Mouse (Mus musculus) brain, embryonic 14.5 days (tissue): Measurements from ENCODE around the gene Onecut3. TPM values are rescaled to one million over a fixed set of nuclear protein-coding genes. Genes with fewer than 3 reads are reported as not detected.

Experiments used
- DNase-seq: peaks from one replicate; pipeline ENCODE4 v3.0.0-alpha.2; 2011; ENCODE audit warnings: low read depth
- CTCF ChIP-seq: fragments of 200-500 bp; IDR thresholded peaks from 2 replicates; pipeline ENCODE4 v1.5.1; 2012; ENCODE audit warnings: inconsistent platforms, mild to moderate bottlenecking, moderate library complexity, borderline replicate concordance; ENCODE audit not compliant: insufficient read depth, insufficient read length; ENCODE audit errors: extremely low read depth
- POLR2A ChIP-seq: fragments of 200-500 bp; IDR thresholded peaks from 2 replicates; pipeline ENCODE4 v1.6.1; 2012; ENCODE audit warnings: mild to moderate bottlenecking, inconsistent platforms, borderline replicate concordance; ENCODE audit not compliant: poor library complexity, insufficient read depth, insufficient read length, severe bottlenecking; ENCODE audit errors: extremely low read depth
- polyA plus RNA-seq: library from polyadenylated mRNA; depleted of rRNA; stranded (reverse); fragments of >200 nt; gene quantifications from 2 replicates; pipeline ENCODE4 v1.2.3, GENCODE M21; 2012

Onecut3 gene
- polyA plus RNA-seq, 1 experiment: 10.9 TPM

GRCm38 (mm10) chr10:80547539-80547938 lies 52.9 kb downstream of the Onecut3 start:
- DNase-seq: no peak

GRCm38 (mm10) chr10:80548428-80549006 lies 53.9 kb downstream of the Onecut3 start:
- peak; percentile 92 for TF ChIP-seq CTCF
- no peak for TF ChIP-seq POLR2A
- peak; percentile 71 for DNase-seq

More at GRCm38 (mm10) chr10:80547539-80547938, 52.9 kb downstream of the Onecut3 start:
- TF ChIP-seq CTCF (no peak), POLR2A (no peak)

GRCm38 (mm10) chr10:80549279-80549678 lies 54.6 kb downstream of the Onecut3 start:
- no peak for TF ChIP-seq POLR2A
- TF ChIP-seq CTCF: no peak

GRCm38 (mm10) chr10:80552364-80552763 lies 57.7 kb downstream of the Onecut3 start:
- no peak for TF ChIP-seq POLR2A
- no peak for TF ChIP-seq CTCF
- no peak for DNase-seq

More at GRCm38 (mm10) chr10:80549279-80549678, 54.6 kb downstream of the Onecut3 start:
- DNase-seq: no peak

- no peak for TF ChIP-seq CTCF
- no peak for TF ChIP-seq POLR2A
- DNase-seq: no peak
Measured at GRCm38 (mm10) chr10:80553575-80553974, 58.9 kb downstream of the Onecut3 start.

DNA sequence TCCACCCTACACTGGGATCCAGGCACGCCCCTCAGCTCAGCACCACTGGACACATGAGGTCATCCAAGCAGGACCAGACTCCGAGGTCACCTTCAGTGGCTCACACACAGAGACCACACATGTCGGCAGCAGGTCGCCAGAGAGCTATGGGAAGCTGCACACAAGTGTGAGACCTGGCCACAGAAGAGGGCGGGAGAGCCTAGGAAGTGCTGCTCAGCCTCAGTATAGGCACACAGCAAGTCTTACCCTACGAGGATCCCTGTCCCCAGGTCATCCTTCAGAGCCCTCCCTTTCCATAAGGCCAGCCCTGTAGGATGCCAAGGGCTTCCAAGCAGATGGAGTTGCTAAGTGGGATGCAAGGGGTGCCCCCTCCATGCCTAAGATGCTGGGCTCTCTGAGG lies 59.4 kb downstream of the Onecut3 start:
- DNase-seq: no peak
- TF ChIP-seq CTCF (no peak), POLR2A (no peak)

DNA sequence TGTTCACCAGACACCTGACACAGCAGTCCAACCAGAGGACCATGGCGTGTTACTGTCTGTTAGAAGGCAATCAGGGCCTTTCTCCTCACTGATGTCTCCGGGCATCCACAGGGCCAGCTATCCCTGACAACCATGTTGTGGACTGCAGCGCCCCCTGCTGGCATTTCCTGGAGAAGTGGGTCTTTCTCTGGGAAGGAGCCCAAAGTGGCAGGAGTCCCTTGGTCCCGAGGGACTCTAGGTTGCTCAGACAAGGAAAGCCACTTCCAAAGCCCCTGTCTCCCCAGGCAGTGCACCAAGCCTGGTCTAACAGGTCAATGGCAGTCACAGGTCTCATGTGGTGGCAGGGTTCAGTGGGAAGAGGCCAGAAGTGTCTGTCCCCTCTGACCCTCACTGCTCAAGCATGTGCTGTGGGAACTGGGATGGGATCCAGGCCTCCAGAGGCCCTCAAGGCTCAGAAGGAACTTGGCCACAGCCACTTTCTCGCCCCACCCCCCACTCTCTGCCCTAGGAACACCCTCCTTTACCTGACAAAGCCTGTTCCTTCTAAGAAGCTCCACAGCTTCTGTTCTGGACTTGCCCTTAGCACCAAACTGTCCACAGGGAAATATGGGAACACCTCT lies 62.8 kb downstream of the Onecut3 start:
- peak; percentile 63 for DNase-seq

DNA sequence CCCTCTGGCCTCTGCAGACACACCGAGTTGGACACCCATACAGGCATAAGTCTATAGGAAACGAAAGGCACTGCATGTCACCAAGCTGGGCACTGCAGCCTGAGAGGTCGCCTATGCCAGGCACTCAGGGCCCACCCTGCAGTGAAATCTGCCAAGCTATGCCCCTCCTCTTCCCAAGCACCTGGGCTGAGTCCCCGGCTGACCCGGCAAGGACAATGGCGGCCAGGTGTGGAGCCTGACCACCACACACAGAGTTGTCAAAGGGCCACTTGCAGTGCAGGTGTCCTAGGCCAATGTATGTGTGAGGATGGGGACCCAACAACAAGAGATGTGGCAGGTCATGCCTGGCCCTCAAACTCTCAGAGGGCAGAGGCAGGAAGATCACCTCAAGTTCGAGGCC lies 64.8 kb downstream of the Onecut3 start:
- no peak for TF ChIP-seq CTCF
- no peak for TF ChIP-seq POLR2A
- no peak for DNase-seq

More for the DNA sequence above, 62.8 kb downstream of the Onecut3 start:
- TF ChIP-seq CTCF: peak; percentile 81
- TF ChIP-seq POLR2A: no peak

DNA sequence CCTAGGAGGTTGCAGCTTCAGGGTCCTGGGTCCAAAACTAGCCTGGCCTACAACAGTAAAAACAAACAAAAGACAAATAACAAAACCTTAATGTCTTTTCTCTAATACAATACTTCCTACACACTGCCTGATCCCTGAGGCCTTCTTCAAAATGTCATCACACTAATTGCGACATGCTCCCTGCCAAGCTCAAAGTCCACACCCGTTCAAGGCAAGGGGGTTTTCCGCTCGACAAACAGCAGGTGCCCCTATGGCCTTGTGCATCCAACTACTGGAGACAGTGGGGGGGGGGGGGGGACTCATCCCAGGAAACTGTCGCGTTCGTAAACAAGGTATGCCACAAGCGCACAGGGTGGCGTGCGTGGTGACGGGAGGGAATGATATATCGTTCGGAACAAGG lies 66.0 kb downstream of the Onecut3 start:
- TF ChIP-seq POLR2A (no peak), CTCF (no peak)
- no peak for DNase-seq

DNA sequence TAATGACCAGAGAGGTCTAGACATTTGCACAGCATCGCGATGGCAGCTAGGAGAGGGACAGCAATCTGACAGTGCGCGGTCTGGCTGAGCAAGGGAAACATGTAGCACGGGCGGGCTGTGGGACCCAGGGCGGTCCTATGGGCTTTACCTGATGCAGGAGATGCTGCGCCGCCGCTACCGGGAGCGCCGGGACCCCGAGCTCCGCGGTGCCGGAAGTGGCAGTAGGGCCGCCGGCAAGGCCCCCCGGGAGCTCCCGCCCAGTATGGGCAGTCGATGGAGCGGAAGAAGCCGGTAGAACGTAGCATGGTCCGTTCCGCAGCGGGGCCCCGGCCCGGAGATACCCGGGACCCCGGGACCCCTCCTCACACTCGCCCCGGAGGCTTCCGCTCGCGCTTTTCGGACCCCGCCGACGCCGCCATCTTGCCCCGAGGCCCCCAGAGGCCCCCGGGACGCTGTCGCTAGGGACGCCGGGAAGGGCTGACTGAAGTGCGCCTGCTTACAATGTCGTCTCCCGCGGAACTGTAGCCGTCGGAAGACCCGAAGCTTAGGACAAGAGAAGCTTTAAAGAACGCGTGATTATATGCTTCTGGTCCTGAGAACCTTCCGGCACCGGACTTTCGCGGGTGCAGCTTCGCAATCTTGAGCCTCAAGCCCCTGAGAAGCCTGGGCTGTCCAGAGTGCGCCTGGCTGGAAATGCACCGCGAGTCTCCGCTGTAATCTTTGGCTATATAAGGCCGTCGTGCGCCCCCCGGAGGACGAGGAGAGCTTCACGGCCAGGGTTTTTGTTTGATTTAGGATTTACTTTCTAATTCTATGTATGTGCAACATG lies 66.7 kb downstream of the Onecut3 start, which contains the start of gene Rexo1:
TSS of gene Rexo1 (minus strand) at position 445 of the 829 bp plus-strand sequence.
- peak; percentile 89 for TF ChIP-seq CTCF
- peak; percentile 37; the same call in 1 of the 2 replicates for TF ChIP-seq POLR2A
- DNase-seq: peak; percentile 98
